Mouse (Mus musculus) hematopoietic stem cell, adult 5-6 weeks (primary cell): ENCODE results near the gene Cdk13. TPM values are rescaled to one million over a fixed set of nuclear protein-coding genes. Genes with fewer than 3 reads are reported as not detected.
A peak's percentile ranks its signal among the peaks of the same experiment; 100 is the strongest.

Source experiments
- ATAC-seq, 2 experiments: fragments of 125-278 bp in 1 of 2; replicated peaks in 1 of 2; 2 replicates each; pipeline ENCODE4 v1.8.0; 2016 to 2017; ENCODE audit warnings: inconsistent platforms in 2 of 2, mild to moderate bottlenecking in 2 of 2, moderate number of reproducible peaks in 2 of 2, low read depth in 1 of 2, moderate TSS enrichment in 1 of 2; ENCODE audit not compliant: low FRiP score in 2 of 2, poor library complexity in 2 of 2, severe bottlenecking in 2 of 2, insufficient read depth in 1 of 2, low TSS enrichment in 1 of 2
- total RNA-seq: library from RNA; stranded (forward); fragments of 172-1452, 232-1000 nt; gene quantifications from 2 replicates; pipeline ENCODE4 v1.2.3, GENCODE M21; 2017

The Cdk13 gene
- total RNA-seq, 1 experiment from 2014 or later, result 107 TPM

GRCm38 (mm10) chr13:17776303-17776702 lies 28.6 kb downstream of the Cdk13 start:
- no peak for ATAC-seq

- no peak for ATAC-seq
Observed at GRCm38 (mm10) chr13:17775364-17775763, 29.5 kb downstream of the Cdk13 start.

GRCm38 (mm10) chr13:17773112-17773511 lies 31.8 kb downstream of the Cdk13 start:
- peak; percentile 42 to 49; a peak in 3 of 4 replicates for ATAC-seq

- ATAC-seq, result no peak
Observed at GRCm38 (mm10) chr13:17772574-17772973, 32.3 kb downstream of the Cdk13 start.

- no peak for ATAC-seq
Observed at GRCm38 (mm10) chr13:17762405-17762804, 42.5 kb downstream of the Cdk13 start.

- peak; percentile 69 to 89; a peak in 3 of 4 replicates for ATAC-seq
Observed at GRCm38 (mm10) chr13:17754997-17755396, 49.9 kb downstream of the Cdk13 start.

- ATAC-seq, result no peak
Observed at GRCm38 (mm10) chr13:17728798-17729197, 76.1 kb downstream of the Cdk13 start.

GRCm38 (mm10) chr13:17727922-17728321 lies 77.0 kb downstream of the Cdk13 start:
- ATAC-seq, result no peak

GRCm38 (mm10) chr13:17717357-17717756 lies 87.5 kb downstream of the Cdk13 start:
- no peak for ATAC-seq

GRCm38 (mm10) chr13:17708784-17709311 lies 96.0 kb downstream of the Cdk13 start:
- ATAC-seq, result no peak

GRCm38 (mm10) chr13:17705188-17705826 lies 99.6 kb downstream of the Cdk13 start:
- ATAC-seq, result no peak

GRCm38 (mm10) chr13:17702311-17702710 lies 102.6 kb downstream of the Cdk13 start:
- ATAC-seq, result no peak

- no peak for ATAC-seq
Observed at GRCm38 (mm10) chr13:17701322-17701721, 103.6 kb downstream of the Cdk13 start.

GRCm38 (mm10) chr13:17700090-17700715 lies 104.7 kb downstream of the Cdk13 start:
- no peak for ATAC-seq

GRCm38 (mm10) chr13:17695898-17696580 lies 108.9 kb downstream of the Cdk13 start:
- ATAC-seq, result no peak

- ATAC-seq, result peak; percentile 95
Observed at GRCm38 (mm10) chr13:17694911-17695699, 109.8 kb downstream of the Cdk13 start, which contains the start of the genes Mplkip and Sugct. Gene Mplkip (plus strand): TSS chr13:17695192. Gene Sugct (minus strand): TSS chr13:17695553.

- no peak; a peak in 2 of 4 replicates for ATAC-seq
Observed at GRCm38 (mm10) chr13:17694414-17694813, 110.5 kb downstream of the Cdk13 start.
